In genomic region chr2:5900145-5900544, GRCm38 (mm10) we compare ENCODE assay signal across 9 mouse cellular contexts. TPM values are rescaled to one million over a fixed set of nuclear protein-coding genes. Genes with fewer than 3 reads are reported as not detected.
DNase-seq lines count a peak whose midpoint lies in the region; ATAC-seq and TF ChIP-seq lines count a peak whose summit lies in the region.
"Had no signal": no experiment of that assay in that cellular context is flagged by ENCODE, and none has a peak within 500 bp of the region (broad histone marks: within the 10 kb centered on the region; RNA-seq: fewer than 3 reads in every experiment).

No protein-coding gene starts in this region.

- H3K4me2 ChIP-seq in forebrain, postnatal 0 days (ENCODE audit: low read depth) = no peak overlapping the region
- no peak overlapping the region for H3K4me2 ChIP-seq in embryonic facial prominence, embryonic 14.5 days (ENCODE audit: low read depth, low read length)
- H3K4me2 ChIP-seq in forebrain, embryonic 11.5 days (ENCODE audit: low read depth, low read length, severe bottlenecking) = no peak overlapping the region
- H3K4me2 ChIP-seq: neural tube, embryonic 13.5 days had no signal

- no peak overlapping the region for H3K4me3 ChIP-seq in forebrain, postnatal 0 days (ENCODE audit: low read depth, low read length)
- H3K4me3 ChIP-seq in forebrain, embryonic 10.5 days = no peak overlapping the region
- no peak overlapping the region for H3K4me3 ChIP-seq in embryonic facial prominence, embryonic 14.5 days (ENCODE audit: low read depth, low read length)
- no peak overlapping the region for H3K4me3 ChIP-seq in forebrain, embryonic 11.5 days (ENCODE audit: low read depth, low read length)
- H3K4me3 ChIP-seq: neural tube, embryonic 13.5 days had no signal

- H3K27ac ChIP-seq in forebrain, postnatal 0 days (ENCODE audit: low read depth, low read length) = no peak overlapping the region
- H3K27ac ChIP-seq in forebrain, embryonic 10.5 days = no peak overlapping the region
- H3K27ac ChIP-seq in embryonic facial prominence, embryonic 14.5 days (replicated peaks; ENCODE audit: low read depth, low read length) = no peak overlapping the region
- no peak overlapping the region for H3K27ac ChIP-seq in forebrain, embryonic 11.5 days (ENCODE audit: low read depth, low read length)
- H3K27ac ChIP-seq: neural tube, embryonic 13.5 days had no signal

- H3K9me3 ChIP-seq in forebrain, postnatal 0 days (ENCODE audit: low read length) = no peaks in the 10 kb centered on the region
- H3K9me3 ChIP-seq in forebrain, embryonic 10.5 days = no peaks in the 10 kb centered on the region
- H3K9me3 ChIP-seq in embryonic facial prominence, embryonic 14.5 days (ENCODE audit: control insufficient read depth, low read length) = no peaks in the 10 kb centered on the region
- H3K9me3 ChIP-seq in forebrain, embryonic 11.5 days (ENCODE audit: control insufficient read depth, low read length) = no peaks in the 10 kb centered on the region
- H3K9me3 ChIP-seq: neural tube, embryonic 13.5 days had no signal

- peaks cover 17% of the 10 kb centered on the region for H3K36me3 ChIP-seq in forebrain, postnatal 0 days (ENCODE audit: insufficient read depth)
- H3K36me3 ChIP-seq in forebrain, embryonic 10.5 days (replicated peaks) = peaks cover 21% of the 10 kb centered on the region
- peaks cover 15% of the 10 kb centered on the region for H3K36me3 ChIP-seq in embryonic facial prominence, embryonic 14.5 days (ENCODE audit: control insufficient read depth, insufficient read depth, low read length)
- H3K36me3 ChIP-seq in forebrain, embryonic 11.5 days (ENCODE audit: control insufficient read depth, insufficient read depth, low read length) = no peaks in the 10 kb centered on the region

- H3K27me3 ChIP-seq in forebrain, postnatal 0 days (ENCODE audit: insufficient read depth, low read length) = no peaks in the 10 kb centered on the region
- no peaks in the 10 kb centered on the region for H3K27me3 ChIP-seq in forebrain, embryonic 10.5 days (ENCODE audit: poor library complexity, severe bottlenecking)
- H3K27me3 ChIP-seq in embryonic facial prominence, embryonic 14.5 days (replicated peaks; ENCODE audit: control insufficient read depth, insufficient read depth, low read length) = no peaks in the 10 kb centered on the region
- no peaks in the 10 kb centered on the region for H3K27me3 ChIP-seq in forebrain, embryonic 11.5 days (ENCODE audit: control insufficient read depth, insufficient read depth, low read length)
- H3K27me3 ChIP-seq: neural tube, embryonic 13.5 days had no signal

- DNase-seq in forebrain, postnatal 0 days = peak; percentile 16
- no peak for DNase-seq in forebrain, embryonic 10.5 days (ENCODE audit: extremely low spot score, low spot score)
- DNase-seq in right cerebral cortex, postnatal 14 days = peak; percentile 15
- DNase-seq in right cerebral cortex, adult 2 months (ENCODE audit: low spot score in 2 of 2) = no peak
- peak; percentile 45 for DNase-seq in embryonic facial prominence, embryonic 14.5 days (ENCODE audit: low spot score)
- DNase-seq in spleen, postnatal 36 days (ENCODE audit: low spot score in 2 of 2) = peak; percentile 21 to 35
- DNase-seq in neural tube, embryonic 10.5 days (ENCODE audit: extremely low spot score, low spot score) = no peak
- DNase-seq in forebrain, embryonic 11.5 days (ENCODE audit: low spot score) = no peak

- H3K4me1 ChIP-seq in forebrain, postnatal 0 days (ENCODE audit: insufficient read depth) = no peaks in the 10 kb centered on the region
- no peaks in the 10 kb centered on the region for H3K4me1 ChIP-seq in forebrain, embryonic 10.5 days
- no peaks in the 10 kb centered on the region for H3K4me1 ChIP-seq in embryonic facial prominence, embryonic 14.5 days (ENCODE audit: control insufficient read depth, insufficient read depth, low read length)
- no peaks in the 10 kb centered on the region for H3K4me1 ChIP-seq in forebrain, embryonic 11.5 days (replicated peaks; ENCODE audit: control insufficient read depth, insufficient read depth, low read length)
- H3K4me1 ChIP-seq: neural tube, embryonic 13.5 days had no signal

- ATAC-seq in forebrain, postnatal 0 days = no peak
- no peak for ATAC-seq in embryonic facial prominence, embryonic 14.5 days (ENCODE audit: low read depth)
- no peak for ATAC-seq in forebrain, embryonic 11.5 days (replicated peaks; ENCODE audit: low FRiP score)

- H3K9ac ChIP-seq in forebrain, postnatal 0 days = no peak overlapping the region
- no peak overlapping the region for H3K9ac ChIP-seq in embryonic facial prominence, embryonic 14.5 days (ENCODE audit: low read depth, low read length)
- no peak overlapping the region for H3K9ac ChIP-seq in forebrain, embryonic 11.5 days (ENCODE audit: low read length)
- H3K9ac ChIP-seq: neural tube, embryonic 13.5 days had no signal

- TF ChIP-seq CTCF in forebrain, postnatal 0 days (IDR thresholded peaks at IDR 0.05; ENCODE audit: low read depth) = peak; percentile 59

- WGBS in forebrain, postnatal 0 days = 50% methylated on average over 5 of the region's 5 CpGs
- 56% methylated on average over 5 of the region's 5 CpGs for WGBS in forebrain, embryonic 10.5 days
- 57% methylated on average over 5 of the region's 5 CpGs for WGBS in embryonic facial prominence, embryonic 14.5 days
- 57% methylated on average over 5 of the region's 5 CpGs for WGBS in forebrain, embryonic 11.5 days

RNA-seq across cellular contexts. Expression of gene Sec61a2, which starts 4.9 kb away (rescaled TPM):
- total RNA-seq in forebrain, postnatal 0 days (2014; rRNA removed) = 84.7 and 109 TPM in 2 replicates
- 84.6 and 94.5 TPM in 2 replicates for polyA plus RNA-seq in forebrain, postnatal 0 days (2015; fragmentation: Nextera tagmentation; extraction: Ambion mirVana)
- polyA plus RNA-seq in forebrain, embryonic 10.5 days (2016; fragmentation: Nextera tagmentation; extraction: Ambion mirVana) = 80.6 and 91.9 TPM in 2 replicates
- 69.4 and 79.2 TPM in 2 replicates for polyA plus RNA-seq in embryonic facial prominence, embryonic 14.5 days (2014; fragmentation: Nextera tagmentation; extraction: Ambion mirVana)
- polyA plus RNA-seq in forebrain, embryonic 11.5 days (2014; fragmentation: Nextera tagmentation; extraction: Ambion mirVana) = 77.3 and 88.3 TPM in 2 replicates

RNA-seq across cellular contexts. Expression of gene Gm13199, which starts 37.4 kb away (rescaled TPM):
- total RNA-seq in forebrain, postnatal 0 days (2014; rRNA removed) = 0.31 and 2.8 TPM in 2 replicates
- polyA plus RNA-seq in forebrain, postnatal 0 days (2015; fragmentation: Nextera tagmentation; extraction: Ambion mirVana) = 0.28 and 0.38 TPM in 2 replicates
- 1.3 and 2.0 TPM in 2 replicates for polyA plus RNA-seq in forebrain, embryonic 10.5 days (2016; fragmentation: Nextera tagmentation; extraction: Ambion mirVana)
- polyA plus RNA-seq in embryonic facial prominence, embryonic 14.5 days (2014; fragmentation: Nextera tagmentation; extraction: Ambion mirVana) = 1.1 and 1.5 TPM in 2 replicates
- 2.3 and 2.9 TPM in 2 replicates for polyA plus RNA-seq in forebrain, embryonic 11.5 days (2014; fragmentation: Nextera tagmentation; extraction: Ambion mirVana)

RNA-seq across cellular contexts. Expression of gene Dhtkd1, which starts 42.4 kb away (rescaled TPM):
- 8.0 and 13.1 TPM in 2 replicates for total RNA-seq in forebrain, postnatal 0 days (2014; rRNA removed)
- polyA plus RNA-seq in forebrain, postnatal 0 days (2015; fragmentation: Nextera tagmentation; extraction: Ambion mirVana) = 2.1 and 3.7 TPM in 2 replicates
- 5.5 and 5.8 TPM in 2 replicates for polyA plus RNA-seq in forebrain, embryonic 10.5 days (2016; fragmentation: Nextera tagmentation; extraction: Ambion mirVana)
- 1.9 and 2.2 TPM in 2 replicates for polyA plus RNA-seq in embryonic facial prominence, embryonic 14.5 days (2014; fragmentation: Nextera tagmentation; extraction: Ambion mirVana)
- polyA plus RNA-seq in forebrain, embryonic 11.5 days (2014; fragmentation: Nextera tagmentation; extraction: Ambion mirVana) = 4.0 and 5.0 TPM in 2 replicates

RNA-seq across cellular contexts. Expression of gene Upf2, which starts 51.1 kb away (rescaled TPM):
- 9.8 and 11.1 TPM in 2 replicates for total RNA-seq in forebrain, postnatal 0 days (2014; rRNA removed)
- polyA plus RNA-seq in forebrain, postnatal 0 days (2015; fragmentation: Nextera tagmentation; extraction: Ambion mirVana) = 3.3 and 4.1 TPM in 2 replicates
- 11.1 and 11.5 TPM in 2 replicates for polyA plus RNA-seq in forebrain, embryonic 10.5 days (2016; fragmentation: Nextera tagmentation; extraction: Ambion mirVana)
- 9.0 and 10.7 TPM in 2 replicates for polyA plus RNA-seq in embryonic facial prominence, embryonic 14.5 days (2014; fragmentation: Nextera tagmentation; extraction: Ambion mirVana)
- 13.5 and 14.2 TPM in 2 replicates for polyA plus RNA-seq in forebrain, embryonic 11.5 days (2014; fragmentation: Nextera tagmentation; extraction: Ambion mirVana)

RNA-seq across cellular contexts. Expression of gene Cdc123, which starts 55.2 kb away (rescaled TPM):
- 78.2 and 107 TPM in 2 replicates for total RNA-seq in forebrain, postnatal 0 days (2014; rRNA removed)
- 191 and 226 TPM in 2 replicates for polyA plus RNA-seq in forebrain, postnatal 0 days (2015; fragmentation: Nextera tagmentation; extraction: Ambion mirVana)
- 390 and 431 TPM in 2 replicates for polyA plus RNA-seq in forebrain, embryonic 10.5 days (2016; fragmentation: Nextera tagmentation; extraction: Ambion mirVana)
- polyA plus RNA-seq in embryonic facial prominence, embryonic 14.5 days (2014; fragmentation: Nextera tagmentation; extraction: Ambion mirVana) = 259 and 265 TPM in 2 replicates
- polyA plus RNA-seq in forebrain, embryonic 11.5 days (2014; fragmentation: Nextera tagmentation; extraction: Ambion mirVana) = 339 and 340 TPM in 2 replicates

Comparison
In these comparisons a context has a peak if more than half of its experiments do, and no peak if none do; other contexts are left out.
1. DNase-seq: peak in forebrain, postnatal 0 days (single experiment), right cerebral cortex, postnatal 14 days (single experiment), embryonic facial prominence, embryonic 14.5 days (single experiment) and spleen, postnatal 36 days (2 of 2); none in forebrain, embryonic 10.5 days (single experiment), right cerebral cortex, adult 2 months (0 of 2), neural tube, embryonic 10.5 days (single experiment) and forebrain, embryonic 11.5 days (single experiment).